Mouse (Mus musculus): ENCODE data around the gene AU022252. TPM values are rescaled to one million over a fixed set of nuclear protein-coding genes. Genes with fewer than 3 reads are reported as not detected.
"Not testable (repeated sequence)": the region's sequence is repeated elsewhere in the genome, so short reads cannot be mapped to it uniquely, and the experiment has no call there.

Gene AU022252
- polyA plus RNA-seq (2015; fragmentation: Nextera tagmentation; extraction: Ambion mirVana): 26.4 and 27.3 TPM in 2 replicates

DNA sequence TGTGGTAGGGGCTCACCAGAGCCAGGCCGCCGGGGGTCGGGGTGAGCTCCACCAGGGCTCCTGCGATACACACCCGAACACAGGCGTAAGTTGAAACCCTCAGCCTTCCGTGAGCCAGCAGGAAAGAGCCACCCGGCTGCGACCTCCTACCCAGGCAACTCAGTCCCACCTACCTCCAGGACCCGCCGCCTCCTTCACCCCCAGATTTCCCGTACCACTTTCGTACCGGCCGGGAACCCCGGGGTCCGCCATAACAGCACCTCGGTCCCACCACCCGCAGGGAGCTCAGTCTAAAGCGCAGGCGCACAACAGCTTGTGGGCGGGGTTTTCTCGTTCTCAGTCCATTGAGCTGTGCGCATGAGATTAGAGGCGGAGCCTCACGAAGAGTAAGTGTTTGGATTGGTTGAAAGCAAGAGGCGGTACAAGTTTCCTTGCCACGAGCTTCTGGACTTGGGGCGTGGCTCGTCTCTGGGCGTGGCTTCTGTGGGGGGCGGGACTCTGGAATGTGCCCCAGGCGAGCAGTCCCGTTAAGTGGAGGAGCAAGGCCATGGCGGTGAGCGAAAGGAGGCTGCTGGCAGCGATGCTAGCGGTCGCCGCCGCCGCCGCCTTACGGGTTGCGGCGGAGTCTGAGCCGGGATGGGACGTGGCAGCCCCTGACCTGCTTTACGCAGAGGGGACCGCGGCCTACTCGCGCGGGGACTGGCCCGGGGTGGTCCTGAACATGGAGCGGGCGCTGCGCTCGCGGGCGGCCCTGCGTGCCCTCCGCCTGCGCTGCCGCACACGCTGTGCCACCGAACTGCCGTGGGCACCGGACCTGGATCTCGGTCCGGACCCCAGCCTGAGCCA lies at the start of gene AU022252, which contains the start of gene P3h1:
TSS of gene AU022252 (minus strand) at position 303 of the 846 bp plus-strand sequence.
TSS of gene P3h1 (plus strand) at position 506 of the 846 bp plus-strand sequence.
- Histone ChIP-seq H3K4me1 (peaks cover 22% of the 10 kb centered on the region), H3K9me3 (no peaks in the 10 kb centered on the region), H3K27ac (replicated peaks) (peak within 1 kb of the TSS; percentile 75), H3K36me3 (peaks cover 34% of the 10 kb centered on the region), H3K4me2 (peak within 1 kb of the TSS; percentile 89), H3K9ac (peak within 1 kb of the TSS; percentile 94), H3K4me3 (peak within 1 kb of the TSS; percentile 89), H3K27me3 (replicated peaks) (no peaks in the 10 kb centered on the region)
- WGBS: under 1% methylated on average over 71 of the region's 71 CpGs
- peak; percentile 95 for ATAC-seq (ENCODE audit: extremely low read depth, insufficient number of reproducible peaks, low FRiP score, low TSS enrichment)

DNA sequence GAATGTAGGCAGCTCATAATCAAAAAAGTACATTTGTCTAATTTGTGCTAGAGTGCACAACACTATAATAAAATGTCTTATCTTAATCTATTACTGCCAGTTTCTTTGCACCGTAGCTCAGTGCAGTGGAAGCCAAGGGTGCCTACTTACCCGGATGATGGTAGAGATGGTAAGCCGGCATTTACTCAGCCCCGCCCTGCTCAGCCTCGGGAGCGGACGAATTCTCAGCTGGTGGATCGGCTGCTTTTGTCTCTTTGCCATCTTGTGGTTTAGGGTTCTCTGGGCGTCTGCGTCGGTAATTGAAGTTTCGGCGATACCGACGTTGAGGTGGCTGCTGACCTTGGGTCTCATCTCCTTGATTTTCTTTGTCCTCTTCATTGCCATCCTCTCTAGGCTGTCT lies 46.3 kb upstream of the AU022252 start:
- not testable (repeated sequence) for H3K27me3 ChIP-seq (replicated peaks); H3K4me1 ChIP-seq; H3K9me3 ChIP-seq; H3K27ac ChIP-seq (replicated peaks); H3K9ac ChIP-seq; H3K4me3 ChIP-seq; ATAC-seq (ENCODE audit: extremely low read depth, insufficient number of reproducible peaks, low FRiP score, low TSS enrichment); H3K4me2 ChIP-seq
- 87% methylated on average over 15 of the region's 15 CpGs for WGBS
- peaks cover 97% of the 10 kb centered on the region for H3K36me3 ChIP-seq

DNA sequence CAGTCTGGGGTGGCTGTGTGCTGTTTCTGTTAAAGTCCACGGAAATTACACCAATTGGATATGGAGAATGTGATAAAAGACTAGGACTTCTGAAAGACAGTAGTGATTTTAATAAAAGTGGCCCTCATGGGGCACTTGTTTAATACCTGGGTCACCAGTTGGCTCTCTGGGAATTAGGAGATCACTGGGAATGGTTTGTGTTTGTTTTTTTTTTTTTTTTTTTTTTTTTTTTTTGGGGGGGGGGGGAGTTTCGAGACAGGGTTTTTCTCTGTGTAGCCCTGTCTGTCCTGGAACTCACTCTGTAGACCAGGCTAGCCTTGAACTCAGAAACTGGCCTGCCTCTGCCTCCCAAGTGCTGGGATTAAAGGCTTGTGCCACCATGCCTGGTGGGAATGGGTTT lies 43.2 kb upstream of the AU022252 start:
- WGBS: 73% methylated on average over 2 of the region's 2 CpGs
- ATAC-seq (ENCODE audit: extremely low read depth, insufficient number of reproducible peaks, low FRiP score, low TSS enrichment): no peak
- H3K4me1 ChIP-seq: peaks cover 6% of the 10 kb centered on the region; the same call in 1 of the 2 replicates
- no peaks in the 10 kb centered on the region for H3K27me3 ChIP-seq (replicated peaks)
- H3K36me3 ChIP-seq: peaks cover 97% of the 10 kb centered on the region
- no peak overlapping the region for H3K4me3 ChIP-seq
- H3K4me2 ChIP-seq: no peak overlapping the region
- no peaks in the 10 kb centered on the region for H3K9me3 ChIP-seq
- no peak overlapping the region for H3K9ac ChIP-seq
- peak overlapping the region; percentile 79 for H3K27ac ChIP-seq (replicated peaks)

GRCm38 (mm10) chr4:119275226-119275625 lies 42.7 kb upstream of the AU022252 start:
- 54% methylated on average over 2 of the region's 2 CpGs for WGBS

GRCm38 (mm10) chr4:119274627-119275026 lies 42.1 kb upstream of the AU022252 start:
- no peak overlapping the region for H3K4me3 ChIP-seq
- no peak overlapping the region for H3K9ac ChIP-seq
- no peaks in the 10 kb centered on the region for H3K27me3 ChIP-seq (replicated peaks)
- ATAC-seq (ENCODE audit: extremely low read depth, insufficient number of reproducible peaks, low FRiP score, low TSS enrichment): no peak
- H3K4me2 ChIP-seq: no peak overlapping the region
- peaks cover 97% of the 10 kb centered on the region for H3K36me3 ChIP-seq
- WGBS: 77% methylated on average over 1 of the region's 1 CpGs
- H3K4me1 ChIP-seq: peaks cover 6% of the 10 kb centered on the region; the same call in 1 of the 2 replicates
- no peaks in the 10 kb centered on the region for H3K9me3 ChIP-seq
- H3K27ac ChIP-seq (replicated peaks): peak overlapping the region; percentile 79

More at GRCm38 (mm10) chr4:119275226-119275625, 42.7 kb upstream of the AU022252 start:
- ATAC-seq (ENCODE audit: extremely low read depth, insufficient number of reproducible peaks, low FRiP score, low TSS enrichment): no peak
- no peaks in the 10 kb centered on the region for H3K27me3 ChIP-seq (replicated peaks)
- H3K27ac ChIP-seq (replicated peaks): peak overlapping the region; percentile 79
- no peak overlapping the region for H3K4me2 ChIP-seq
- H3K4me1 ChIP-seq: peaks cover 6% of the 10 kb centered on the region; the same call in 1 of the 2 replicates
- no peak overlapping the region for H3K4me3 ChIP-seq
- no peaks in the 10 kb centered on the region for H3K9me3 ChIP-seq
- H3K36me3 ChIP-seq: peaks cover 97% of the 10 kb centered on the region
- H3K9ac ChIP-seq: no peak overlapping the region

DNA sequence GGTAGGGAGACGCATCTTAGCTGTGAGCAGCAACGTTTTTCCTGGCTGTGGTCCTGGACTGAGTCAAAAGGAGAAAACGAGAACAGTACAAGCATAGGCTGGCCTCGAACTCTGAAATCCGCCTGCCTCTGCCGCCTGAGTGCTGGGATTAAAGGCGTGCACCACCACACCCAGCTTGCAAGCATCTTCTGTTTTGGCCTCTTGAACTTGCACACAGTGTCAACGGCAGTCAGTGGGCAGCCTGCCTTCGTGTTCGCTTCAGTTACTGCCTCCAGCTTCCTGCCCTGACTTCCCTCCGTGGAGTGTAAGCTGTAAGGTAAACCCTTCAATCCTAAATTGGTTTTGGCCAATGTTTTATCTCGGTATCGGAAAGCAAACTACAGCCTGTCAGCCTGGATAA lies 34.1 kb upstream of the AU022252 start:
- Histone ChIP-seq H3K4me3 (no peak overlapping the region), H3K36me3 (peaks cover 24% of the 10 kb centered on the region), H3K27me3 (replicated peaks) (no peaks in the 10 kb centered on the region), H3K4me1 (no peaks in the 10 kb centered on the region; the same call in 1 of the 2 replicates), H3K9me3 (no peaks in the 10 kb centered on the region), H3K27ac (replicated peaks) (no peak overlapping the region), H3K4me2 (no peak overlapping the region), H3K9ac (no peak overlapping the region)
- ATAC-seq (ENCODE audit: extremely low read depth, insufficient number of reproducible peaks, low FRiP score, low TSS enrichment): no peak
- WGBS: 66% methylated on average over 13 of the region's 13 CpGs

GRCm38 (mm10) chr4:119263459-119263858 lies 30.9 kb upstream of the AU022252 start:
- H3K9ac ChIP-seq: no peak overlapping the region
- no peak overlapping the region for H3K4me3 ChIP-seq
- no peaks in the 10 kb centered on the region for H3K27me3 ChIP-seq (replicated peaks)
- H3K36me3 ChIP-seq: no peaks in the 10 kb centered on the region
- ATAC-seq (ENCODE audit: extremely low read depth, insufficient number of reproducible peaks, low FRiP score, low TSS enrichment): no peak
- 53% methylated on average over 3 of the region's 3 CpGs for WGBS
- H3K27ac ChIP-seq (replicated peaks): no peak overlapping the region
- no peaks in the 10 kb centered on the region for H3K9me3 ChIP-seq
- peaks cover 16% of the 10 kb centered on the region for H3K4me1 ChIP-seq
- no peak overlapping the region for H3K4me2 ChIP-seq

DNA sequence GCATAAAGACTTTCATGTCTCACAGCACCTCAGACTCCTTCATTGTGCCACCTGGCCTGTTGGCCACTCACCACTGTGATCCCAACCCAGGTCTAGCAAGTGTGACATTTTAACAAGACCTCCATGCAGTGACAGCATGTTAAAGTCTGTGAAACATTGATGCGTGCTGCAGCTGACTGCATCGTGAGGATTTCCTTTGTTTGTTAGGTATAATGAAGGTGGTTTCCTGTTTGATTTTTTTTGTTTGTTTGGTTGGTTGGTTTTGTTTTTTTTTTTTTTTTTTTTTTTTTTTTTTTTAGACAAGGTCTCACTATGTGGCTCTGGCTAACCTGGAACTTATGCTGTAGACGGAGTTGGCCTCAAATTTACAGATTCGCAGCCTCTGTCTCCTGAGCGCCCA lies 30.0 kb upstream of the AU022252 start:
- Histone ChIP-seq H3K9ac (no peak overlapping the region), H3K27ac (replicated peaks) (no peak overlapping the region), H3K36me3 (no peaks in the 10 kb centered on the region), H3K9me3 (no peaks in the 10 kb centered on the region), H3K4me2 (no peak overlapping the region), H3K4me3 (no peak overlapping the region), H3K4me1 (peaks cover 16% of the 10 kb centered on the region), H3K27me3 (replicated peaks) (no peaks in the 10 kb centered on the region)
- no peak for ATAC-seq (ENCODE audit: extremely low read depth, insufficient number of reproducible peaks, low FRiP score, low TSS enrichment)
- 76% methylated on average over 5 of the region's 5 CpGs for WGBS

GRCm38 (mm10) chr4:119261087-119261713 lies 28.7 kb upstream of the AU022252 start:
- H3K9me3 ChIP-seq: no peaks in the 10 kb centered on the region
- peaks cover 16% of the 10 kb centered on the region for H3K4me1 ChIP-seq
- no peak for ATAC-seq (ENCODE audit: extremely low read depth, insufficient number of reproducible peaks, low FRiP score, low TSS enrichment)
- no peaks in the 10 kb centered on the region for H3K27me3 ChIP-seq (replicated peaks)
- no peak overlapping the region; the same call in 1 of the 2 replicates for H3K27ac ChIP-seq (replicated peaks)
- 38% methylated on average over 7 of the region's 7 CpGs for WGBS
- H3K9ac ChIP-seq: no peak overlapping the region
- no peak overlapping the region for H3K4me2 ChIP-seq
- no peak overlapping the region for H3K4me3 ChIP-seq
- H3K36me3 ChIP-seq: no peaks in the 10 kb centered on the region

GRCm38 (mm10) chr4:119259344-119260254 lies 27.1 kb upstream of the AU022252 start:
- H3K9ac ChIP-seq: no peak overlapping the region
- no peaks in the 10 kb centered on the region for H3K9me3 ChIP-seq
- no peak overlapping the region for H3K27ac ChIP-seq (replicated peaks)
- no peaks in the 10 kb centered on the region for H3K36me3 ChIP-seq
- no peak overlapping the region for H3K4me3 ChIP-seq
- no peak for ATAC-seq (ENCODE audit: extremely low read depth, insufficient number of reproducible peaks, low FRiP score, low TSS enrichment)
- no peaks in the 10 kb centered on the region for H3K27me3 ChIP-seq (replicated peaks)
- H3K4me1 ChIP-seq: peaks cover 17% of the 10 kb centered on the region
- no peak overlapping the region for H3K4me2 ChIP-seq
- 67% methylated on average over 15 of the region's 15 CpGs for WGBS

DNA sequence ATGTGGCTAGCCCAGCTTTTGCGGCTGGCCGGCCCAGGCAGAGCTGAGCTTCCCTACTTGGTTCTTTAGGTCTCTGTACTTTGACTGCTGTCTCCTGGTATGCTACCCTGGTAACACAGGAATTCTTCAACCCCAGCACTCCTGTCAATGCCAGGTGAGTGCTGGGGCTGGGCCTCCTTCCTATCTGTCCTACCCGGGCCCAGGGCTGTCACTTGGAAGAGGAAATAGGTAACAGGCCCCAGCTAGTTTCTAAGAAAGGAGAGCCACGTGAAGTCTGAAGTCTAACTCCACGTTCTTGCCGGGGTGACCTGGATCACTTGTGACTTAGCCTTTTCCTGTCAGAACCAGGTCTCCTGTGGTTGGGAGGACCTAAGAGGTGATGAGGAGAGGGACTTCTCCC lies 24.6 kb upstream of the AU022252 start:
- Histone ChIP-seq H3K9ac (no peak overlapping the region), H3K9me3 (no peaks in the 10 kb centered on the region), H3K36me3 (no peaks in the 10 kb centered on the region), H3K27ac (replicated peaks) (no peak overlapping the region), H3K4me1 (peaks cover 28% of the 10 kb centered on the region), H3K27me3 (replicated peaks) (no peaks in the 10 kb centered on the region), H3K4me2 (no peak overlapping the region), H3K4me3 (no peak overlapping the region)
- WGBS: 67% methylated on average over 6 of the region's 6 CpGs
- no peak for ATAC-seq (ENCODE audit: extremely low read depth, insufficient number of reproducible peaks, low FRiP score, low TSS enrichment)

Measured in heart, embryonic 13.5 days (tissue).